18 mouse cellular contexts compared by ENCODE assay signal in genomic region chr3:89305551-89306325, GRCm38 (mm10). TPM values are rescaled to one million over a fixed set of nuclear protein-coding genes. Genes with fewer than 3 reads are reported as not detected.
DNase-seq lines count a peak whose midpoint lies in the region; ATAC-seq and TF ChIP-seq lines count a peak whose summit lies in the region.
"Had no signal": no experiment of that assay in that cellular context is flagged by ENCODE, and none has a peak within 500 bp of the region (broad histone marks: within the 10 kb centered on the region; RNA-seq: fewer than 3 reads in every experiment).

No protein-coding gene starts in this region.

- TF ChIP-seq POLR2A in thymus, adult 2 months (IDR thresholded peaks at IDR 0.05; ENCODE audit: control insufficient read depth, extremely low read depth, insufficient read depth, low read length, poor library complexity): no peak

- peaks cover 4% of the 10 kb centered on the region; the same call in 1 of the 2 replicates for H3K4me1 ChIP-seq in liver, embryonic 15.5 days (replicated peaks)
- no peaks in the 10 kb centered on the region for H3K4me1 ChIP-seq in liver, embryonic 11.5 days (replicated peaks; ENCODE audit: control insufficient read depth, insufficient read depth, low read length)
- peaks cover 23% of the 10 kb centered on the region for H3K4me1 ChIP-seq in embryonic facial prominence, embryonic 10.5 days
- H3K4me1 ChIP-seq in embryonic facial prominence, embryonic 14.5 days (ENCODE audit: control insufficient read depth, insufficient read depth, low read length): no peaks in the 10 kb centered on the region
- H3K4me1 ChIP-seq in thymus, adult 2 months (replicated peaks; ENCODE audit: control insufficient read depth, insufficient read depth, low read length): peaks cover 8% of the 10 kb centered on the region
- H3K4me1 ChIP-seq: heart, embryonic 13.5 days; hindbrain, embryonic 15.5 days had no signal

- peaks cover 5% of the 10 kb centered on the region; the same call in 1 of the 2 replicates for H3K27me3 ChIP-seq in liver, embryonic 15.5 days
- H3K27me3 ChIP-seq in liver, embryonic 11.5 days (replicated peaks; ENCODE audit: control insufficient read depth, insufficient read depth, low read length): peaks cover 3% of the 10 kb centered on the region; the same call in 1 of the 2 replicates
- H3K27me3 ChIP-seq in embryonic facial prominence, embryonic 10.5 days (replicated peaks; ENCODE audit: low read depth, poor library complexity, severe bottlenecking): no peaks in the 10 kb centered on the region; the same call in 1 of the 2 replicates
- no peaks in the 10 kb centered on the region for H3K27me3 ChIP-seq in embryonic facial prominence, embryonic 14.5 days (replicated peaks; ENCODE audit: control insufficient read depth, insufficient read depth, low read length)
- no peaks in the 10 kb centered on the region for H3K27me3 ChIP-seq in thymus, adult 2 months (ENCODE audit: control insufficient read depth, insufficient read depth, low read length)
- H3K27me3 ChIP-seq: hindbrain, embryonic 15.5 days; Patski had no signal

- ATAC-seq in liver, embryonic 15.5 days (ENCODE audit: insufficient read depth): peak; percentile 29
- ATAC-seq in liver, embryonic 11.5 days (replicated peaks; ENCODE audit: low FRiP score): no peak
- peak; percentile 13; the same call in 1 of the 2 replicates for ATAC-seq in embryonic facial prominence, embryonic 14.5 days (ENCODE audit: low read depth)
- ATAC-seq: forebrain, embryonic 14.5 days; Patski had no signal

- H3K9me3 ChIP-seq in liver, embryonic 15.5 days (replicated peaks): no peaks in the 10 kb centered on the region
- no peaks in the 10 kb centered on the region for H3K9me3 ChIP-seq in liver, embryonic 11.5 days (ENCODE audit: control insufficient read depth, low read length)
- no peaks in the 10 kb centered on the region for H3K9me3 ChIP-seq in embryonic facial prominence, embryonic 10.5 days
- H3K9me3 ChIP-seq in embryonic facial prominence, embryonic 14.5 days (ENCODE audit: control insufficient read depth, low read length): no peaks in the 10 kb centered on the region
- H3K9me3 ChIP-seq: heart, embryonic 13.5 days; hindbrain, embryonic 15.5 days had no signal

- H3K36me3 ChIP-seq in liver, embryonic 15.5 days (replicated peaks): no peaks in the 10 kb centered on the region
- no peaks in the 10 kb centered on the region for H3K36me3 ChIP-seq in liver, embryonic 11.5 days (ENCODE audit: control insufficient read depth, insufficient read depth, low read length)
- H3K36me3 ChIP-seq in embryonic facial prominence, embryonic 10.5 days (replicated peaks): no peaks in the 10 kb centered on the region
- no peaks in the 10 kb centered on the region for H3K36me3 ChIP-seq in embryonic facial prominence, embryonic 14.5 days (ENCODE audit: control insufficient read depth, insufficient read depth, low read length)
- H3K36me3 ChIP-seq in thymus, adult 2 months (ENCODE audit: control insufficient read depth, insufficient read depth, low read length): no peaks in the 10 kb centered on the region
- H3K36me3 ChIP-seq: heart, embryonic 13.5 days; hindbrain, embryonic 15.5 days had no signal

- H3K9ac ChIP-seq in liver, embryonic 15.5 days: no peak overlapping the region
- H3K9ac ChIP-seq in liver, embryonic 11.5 days (ENCODE audit: low read depth, low read length): no peak overlapping the region
- H3K9ac ChIP-seq in embryonic facial prominence, embryonic 14.5 days (ENCODE audit: low read depth, low read length): peak overlapping the region; percentile 5; the same call in 1 of the 2 replicates
- H3K9ac ChIP-seq: heart, embryonic 13.5 days; hindbrain, embryonic 15.5 days; liver, embryonic 14.5 days had no signal

- no peak overlapping the region for H3K27ac ChIP-seq in liver, embryonic 15.5 days (replicated peaks)
- no peak overlapping the region for H3K27ac ChIP-seq in liver, embryonic 11.5 days (ENCODE audit: low read depth, low read length)
- H3K27ac ChIP-seq in embryonic facial prominence, embryonic 10.5 days (replicated peaks): peak overlapping the region; percentile 60
- no peak overlapping the region for H3K27ac ChIP-seq in embryonic facial prominence, embryonic 14.5 days (replicated peaks; ENCODE audit: low read depth, low read length)
- no peak overlapping the region for H3K27ac ChIP-seq in thymus, adult 2 months (ENCODE audit: control insufficient read depth, insufficient read depth, low read length)
- H3K27ac ChIP-seq: heart, embryonic 13.5 days; hindbrain, embryonic 15.5 days; liver, embryonic 14.5 days had no signal

- WGBS in liver, embryonic 15.5 days (ENCODE audit: insufficient replicate concordance): 70% methylated on average over 8 of the region's 8 CpGs
- WGBS in liver, embryonic 11.5 days: 71% methylated on average over 8 of the region's 8 CpGs
- 57% methylated on average over 8 of the region's 8 CpGs for WGBS in embryonic facial prominence, embryonic 10.5 days
- WGBS in embryonic facial prominence, embryonic 14.5 days: 52% methylated on average over 8 of the region's 8 CpGs
- WGBS in thymus, adult 2 months: 69% methylated on average over 8 of the region's 8 CpGs

- no peak overlapping the region for H3K4me2 ChIP-seq in liver, embryonic 15.5 days
- H3K4me2 ChIP-seq in liver, embryonic 11.5 days: no peak overlapping the region
- no peak overlapping the region for H3K4me2 ChIP-seq in embryonic facial prominence, embryonic 14.5 days (ENCODE audit: low read depth, low read length)
- H3K4me2 ChIP-seq: heart, embryonic 13.5 days; hindbrain, embryonic 15.5 days had no signal

- intact Hi-C loops in left cerebral cortex, postnatal 25 days (cut with DNase I): no loop called here

- TF ChIP-seq CTCF in thymus, adult 2 months (IDR thresholded peaks at IDR 0.05; ENCODE audit: borderline replicate concordance, control insufficient read depth, extremely low read depth, insufficient read depth, low read length, poor library complexity): no peak

- DNase-seq in liver, embryonic 11.5 days (ENCODE audit: low spot score): no peak
- no peak for DNase-seq in embryonic facial prominence, embryonic 10.5 days (ENCODE audit: low spot score)
- DNase-seq in embryonic facial prominence, embryonic 14.5 days (ENCODE audit: low spot score): no peak
- DNase-seq in kidney, postnatal 36 days: peak; percentile 70 to 71
- DNase-seq in left cerebral cortex, postnatal 25 days (ENCODE audit: low spot score in 2 of 2): no peak
- no peak for DNase-seq in right cerebral cortex, adult 18-20 months
- DNase-seq in thymus, adult 2 months: no peak
- DNase-seq: adrenal gland, postnatal 25 days; cerebellum, adult 11-12 months; gastrocnemius, postnatal 25 days; layer of hippocampus, adult 9-11 months had no signal

- no peak overlapping the region for H3K4me3 ChIP-seq in liver, embryonic 15.5 days (replicated peaks)
- H3K4me3 ChIP-seq in liver, embryonic 11.5 days (ENCODE audit: low read depth, low read length): no peak overlapping the region
- no peak overlapping the region for H3K4me3 ChIP-seq in embryonic facial prominence, embryonic 10.5 days
- H3K4me3 ChIP-seq in embryonic facial prominence, embryonic 14.5 days (ENCODE audit: low read depth, low read length): no peak overlapping the region
- no peak overlapping the region for H3K4me3 ChIP-seq in thymus, adult 2 months (ENCODE audit: control insufficient read depth, insufficient read depth, low read length)
- H3K4me3 ChIP-seq: heart, embryonic 13.5 days; hindbrain, embryonic 15.5 days had no signal

RNA-seq across cellular contexts. Expression of gene Efna3, which starts 17.0 kb away (rescaled TPM):
- polyA plus RNA-seq in liver, embryonic 15.5 days (2015; fragmentation: Nextera tagmentation; extraction: Ambion mirVana): 0.18 and 0.58 TPM in 2 replicates
- polyA plus RNA-seq in liver, embryonic 11.5 days (2014; fragmentation: Nextera tagmentation; extraction: Ambion mirVana): 2.1 and 3.9 TPM in 2 replicates
- 4.5 and 6.8 TPM in 2 replicates for polyA plus RNA-seq in embryonic facial prominence, embryonic 10.5 days (2016; fragmentation: Nextera tagmentation; extraction: Ambion mirVana)
- 18.7 and 21.2 TPM in 2 replicates for polyA plus RNA-seq in embryonic facial prominence, embryonic 14.5 days (2014; fragmentation: Nextera tagmentation; extraction: Ambion mirVana)
- 10 to 100 TPM; 51.3 to 56.8 TPM for total RNA-seq in left cerebral cortex, postnatal 25 days (2021)
- 3.7 and 4.2 TPM in 2 replicates for polyA plus RNA-seq in thymus, adult 2 months (2012; rRNA removed)
- total RNA-seq: gastrocnemius, postnatal 25 days; monocyte, adult 5-6 weeks had no signal

RNA-seq across cellular contexts. Expression of gene Efna1, which starts 24.8 kb away (rescaled TPM):
- polyA plus RNA-seq in liver, embryonic 15.5 days (2015; fragmentation: Nextera tagmentation; extraction: Ambion mirVana): 8.9 and 11.2 TPM in 2 replicates
- polyA plus RNA-seq in liver, embryonic 11.5 days (2014; fragmentation: Nextera tagmentation; extraction: Ambion mirVana): 11.4 and 11.8 TPM in 2 replicates
- polyA plus RNA-seq in embryonic facial prominence, embryonic 10.5 days (2016; fragmentation: Nextera tagmentation; extraction: Ambion mirVana): 26.7 and 27.2 TPM in 2 replicates
- polyA plus RNA-seq in embryonic facial prominence, embryonic 14.5 days (2014; fragmentation: Nextera tagmentation; extraction: Ambion mirVana): 33.8 and 35.8 TPM in 2 replicates
- total RNA-seq in left cerebral cortex, postnatal 25 days (2021): 1 to 10 TPM; 4.1 to 5.2 TPM
- polyA plus RNA-seq in thymus, adult 2 months (2012; rRNA removed): 6.3 and 9.7 TPM in 2 replicates

RNA-seq across cellular contexts. Expression of gene Efna4, which starts 32.1 kb away (rescaled TPM):
- polyA plus RNA-seq in liver, embryonic 15.5 days (2015; fragmentation: Nextera tagmentation; extraction: Ambion mirVana): 0.24 and 0.48 TPM in 2 replicates
- 6.5 and 6.9 TPM in 2 replicates for polyA plus RNA-seq in liver, embryonic 11.5 days (2014; fragmentation: Nextera tagmentation; extraction: Ambion mirVana)
- 37.3 and 40.8 TPM in 2 replicates for polyA plus RNA-seq in embryonic facial prominence, embryonic 10.5 days (2016; fragmentation: Nextera tagmentation; extraction: Ambion mirVana)
- polyA plus RNA-seq in embryonic facial prominence, embryonic 14.5 days (2014; fragmentation: Nextera tagmentation; extraction: Ambion mirVana): 17.5 and 20.7 TPM in 2 replicates
- under 1 TPM; 0.27 to 0.37 TPM for total RNA-seq in left cerebral cortex, postnatal 25 days (2021)
- polyA plus RNA-seq in thymus, adult 2 months (2012; rRNA removed): 12.5 TPM in 2 replicates
- total RNA-seq: monocyte, adult 5-6 weeks had no signal

RNA-seq across cellular contexts. Expression of gene Slc50a1, which starts 35.4 kb away (rescaled TPM):
- polyA plus RNA-seq in liver, embryonic 15.5 days (2015; fragmentation: Nextera tagmentation; extraction: Ambion mirVana): 17.5 and 17.8 TPM in 2 replicates
- polyA plus RNA-seq in liver, embryonic 11.5 days (2014; fragmentation: Nextera tagmentation; extraction: Ambion mirVana): 25.3 and 31.5 TPM in 2 replicates
- 27.2 and 34.2 TPM in 2 replicates for polyA plus RNA-seq in embryonic facial prominence, embryonic 10.5 days (2016; fragmentation: Nextera tagmentation; extraction: Ambion mirVana)
- 70.5 and 80.2 TPM in 2 replicates for polyA plus RNA-seq in embryonic facial prominence, embryonic 14.5 days (2014; fragmentation: Nextera tagmentation; extraction: Ambion mirVana)
- 10 to 100 TPM; 32.1 to 37.4 TPM for total RNA-seq in left cerebral cortex, postnatal 25 days (2021)
- polyA plus RNA-seq in thymus, adult 2 months (2012; rRNA removed): 196 and 251 TPM in 2 replicates

RNA-seq across cellular contexts. Expression of gene Adam15, which starts 44.1 kb away (rescaled TPM):
- 8.8 and 12.7 TPM in 2 replicates for polyA plus RNA-seq in liver, embryonic 15.5 days (2015; fragmentation: Nextera tagmentation; extraction: Ambion mirVana)
- polyA plus RNA-seq in liver, embryonic 11.5 days (2014; fragmentation: Nextera tagmentation; extraction: Ambion mirVana): 19.5 and 23.2 TPM in 2 replicates
- 30.5 and 34.2 TPM in 2 replicates for polyA plus RNA-seq in embryonic facial prominence, embryonic 10.5 days (2016; fragmentation: Nextera tagmentation; extraction: Ambion mirVana)
- 44.4 and 51.7 TPM in 2 replicates for polyA plus RNA-seq in embryonic facial prominence, embryonic 14.5 days (2014; fragmentation: Nextera tagmentation; extraction: Ambion mirVana)
- total RNA-seq in left cerebral cortex, postnatal 25 days (2021): 100 to 1,000 TPM; 101 to 105 TPM
- 38.7 and 49.6 TPM in 2 replicates for polyA plus RNA-seq in thymus, adult 2 months (2012; rRNA removed)

Comparison
In these comparisons a context has a peak if more than half of its experiments do, and no peak if none do; other contexts are left out.
1. DNase-seq: peak in kidney, postnatal 36 days (2 of 2); none in liver, embryonic 11.5 days (single experiment), embryonic facial prominence, embryonic 10.5 days (single experiment), embryonic facial prominence, embryonic 14.5 days (single experiment), left cerebral cortex, postnatal 25 days (0 of 2), right cerebral cortex, adult 18-20 months (single experiment) and thymus, adult 2 months (single experiment).